Mouse (Mus musculus) olfactory bulb, adult 2 months (tissue): Measurements from ENCODE around the gene R3hdm4.

Source experiments
- CTCF ChIP-seq: fragments of 200-500 bp; IDR thresholded peaks from 2 replicates; pipeline ENCODE4 v1.5.1; 2012; ENCODE audit warnings: low read depth, mild to moderate bottlenecking, low read length, moderate library complexity; ENCODE audit not compliant: insufficient read depth
- POLR2A ChIP-seq: fragments of 200-500 bp; IDR thresholded peaks from 2 replicates; pipeline ENCODE4 v1.6.1; 2012; ENCODE audit warnings: mild to moderate bottlenecking, low read depth, low read length, moderate library complexity; ENCODE audit not compliant: insufficient read depth

DNA sequence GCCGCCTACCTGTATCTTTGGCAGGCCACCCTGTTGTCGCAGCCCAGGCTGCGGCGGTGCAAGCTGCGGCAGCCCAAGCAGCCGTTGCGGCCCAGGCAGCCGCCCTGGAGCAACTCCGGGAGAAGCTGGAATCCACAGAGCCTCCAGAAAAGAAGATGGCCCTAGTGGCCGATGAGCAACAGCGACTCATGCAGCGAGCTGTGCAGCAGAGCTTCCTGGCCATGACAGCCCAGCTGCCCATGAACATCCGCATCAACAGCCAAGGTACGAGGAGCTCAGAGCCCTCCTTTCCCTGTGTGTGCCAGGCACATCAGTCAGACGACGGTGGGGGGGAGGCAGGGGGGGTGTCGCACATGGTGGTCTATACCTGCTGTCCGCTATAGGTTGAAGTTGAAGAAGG is 29.7 kb upstream of the R3hdm4 start:
- TF ChIP-seq POLR2A (no peak), CTCF (no peak)
